Mouse (Mus musculus) forebrain, postnatal 0 days (tissue): ENCODE data around the gene Sphkap. TPM values are rescaled to one million over a fixed set of nuclear protein-coding genes. Genes with fewer than 3 reads are reported as not detected.
A peak's percentile ranks its signal among the peaks of the same experiment; 100 is the strongest.

Source experiments
- ATAC-seq: fragments of 200-750 bp; cut with Nextera tagmentation; 2 replicates; pipeline ENCODE4 v1.8.0; 2017; ENCODE audit warnings: mild to moderate bottlenecking, moderate library complexity
- DNase-seq: peaks from one replicate; pipeline ENCODE4 v3.0.0-alpha.2; 2015
- H3K27ac ChIP-seq: fragments of 300-500 bp; sonication (generic); 2 replicates; pipeline ENCODE4 v1.5.1; 2014; ENCODE audit warnings: low read depth, mild to moderate bottlenecking, antibody characterized with exemption, low read length, moderate library complexity, mixed read lengths
- H3K27me3 ChIP-seq: fragments of 300-500 bp; sonication (generic); 2 replicates; pipeline ENCODE4 v1.6.1; 2014; ENCODE audit warnings: mild to moderate bottlenecking, low read length, mixed read lengths; ENCODE audit not compliant: insufficient read depth
- H3K36me3 ChIP-seq: fragments of 300-500 bp; sonication (generic); 2 replicates; pipeline ENCODE4 v1.6.1; 2014; ENCODE audit warnings: mild to moderate bottlenecking, moderate library complexity; ENCODE audit not compliant: insufficient read depth
- H3K4me1 ChIP-seq: fragments of 300-500 bp; sonication (generic); 2 replicates; pipeline ENCODE4 v1.6.1; 2014; ENCODE audit warnings: antibody characterized with exemption; ENCODE audit not compliant: insufficient read depth
- H3K4me2 ChIP-seq: fragments of 300-500 bp; sonication (generic); 2 replicates; pipeline ENCODE4 v1.6.1; 2014; ENCODE audit warnings: low read depth, mild to moderate bottlenecking, moderate library complexity
- H3K4me3 ChIP-seq: fragments of 300-500 bp; sonication (generic); 2 replicates; pipeline ENCODE4 v1.5.1; 2014; ENCODE audit warnings: low read depth, low read length, mixed read lengths
- H3K9ac ChIP-seq: fragments of 300-500 bp; sonication (generic); 2 replicates; pipeline ENCODE4 v1.6.1; 2014; ENCODE audit warnings: mild to moderate bottlenecking
- H3K9me3 ChIP-seq: fragments of 300-500 bp; sonication (generic); 2 replicates; pipeline ENCODE4 v1.6.1; 2016; ENCODE audit warnings: low read length
- CTCF ChIP-seq: sonication (generic); IDR thresholded peaks from 2 replicates; pipeline ENCODE4 v1.5.1; 2016; ENCODE audit warnings: antibody characterized with exemption, control low read depth, low read depth
- WGBS: fragments of 180-500 bp; shearing (Covaris S2); extraction: QIAGEN DNeasy Blood & Tissue Kit; methylation state at CpG from one replicate; pipeline ENCODE4 v1.1.7; 2014; 5-methylcytosine and 5-hydroxymethylcytosine counted together
- polyA plus RNA-seq: library from polyadenylated mRNA; unstranded; fragments of >200 nt; fragmentation: Nextera tagmentation; extraction: Ambion mirVana; gene quantifications from 2 replicates; pipeline ENCODE4 v1.2.1, GENCODE M21; 2015
- total RNA-seq: library from RNA; depleted of rRNA; stranded (reverse); fragments of >200 nt; gene quantifications from 2 replicates; pipeline ENCODE4 v1.2.3, GENCODE M21; 2014; rRNA removed

Gene Sphkap
- 67.6 and 73.8 TPM in 2 replicates for total RNA-seq
- 15.4 and 25.0 TPM in 2 replicates for polyA plus RNA-seq

DNA sequence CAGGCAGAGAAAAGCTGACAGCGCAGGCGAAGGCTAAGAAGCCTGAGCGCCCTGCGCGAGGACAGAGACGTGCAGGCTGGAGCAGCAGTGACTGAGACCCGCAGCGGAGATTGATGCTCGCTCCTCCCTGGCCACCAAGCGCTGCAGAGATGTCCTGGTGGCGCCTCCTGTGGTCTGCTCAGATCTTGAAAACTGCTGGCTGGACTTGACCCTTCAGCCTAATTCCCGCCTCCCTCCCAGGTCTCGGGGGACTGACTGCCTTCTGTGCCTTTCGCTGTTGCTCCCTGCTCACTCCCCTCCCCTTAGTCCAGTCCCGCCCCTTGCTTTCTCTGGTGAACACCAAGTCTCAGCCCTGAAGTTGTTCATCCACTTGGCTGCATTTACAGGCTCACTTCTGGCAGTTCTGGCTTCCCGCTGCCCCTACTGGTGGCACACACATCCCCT lies at the start of gene Sphkap:
Sphkap (minus strand) TSS at position 180 of the 444 bp plus-strand sequence.
- Histone ChIP-seq H3K4me1 (peaks cover 3% of the 10 kb centered on the region), H3K9me3 (no peaks in the 10 kb centered on the region), H3K36me3 (no peaks in the 10 kb centered on the region), H3K27ac (no peak within 1 kb of the TSS; the same call in 1 of the 2 replicates), H3K4me2 (peak within 1 kb of the TSS; percentile 91), H3K9ac (peak within 1 kb of the TSS; percentile 56), H3K4me3 (peak within 1 kb of the TSS; percentile 56), H3K27me3 (no peaks in the 10 kb centered on the region; the same call in 1 of the 2 replicates)
- WGBS: under 1% methylated on average over 16 of the region's 16 CpGs
- TF ChIP-seq CTCF: 0 out of 2 replicates have a peak, but pooled peaks have one; percentile 1
- ATAC-seq (peak; percentile 89), DNase-seq (peak; percentile 70)

- Histone ChIP-seq H3K4me1 (no peaks in the 10 kb centered on the region), H3K9ac (no peak overlapping the region), H3K36me3 (no peaks in the 10 kb centered on the region), H3K9me3 (no peaks in the 10 kb centered on the region), H3K27me3 (no peaks in the 10 kb centered on the region), H3K4me3 (no peak overlapping the region), H3K4me2 (no peak overlapping the region), H3K27ac (no peak overlapping the region)
- 54% methylated on average over 5 of the region's 5 CpGs for WGBS
- ATAC-seq (no peak), DNase-seq (no peak)
- no peak for TF ChIP-seq CTCF
These were observed 43.3 kb upstream of the Sphkap start for GRCm38 (mm10) chr1:83451291-83451690.

DNA sequence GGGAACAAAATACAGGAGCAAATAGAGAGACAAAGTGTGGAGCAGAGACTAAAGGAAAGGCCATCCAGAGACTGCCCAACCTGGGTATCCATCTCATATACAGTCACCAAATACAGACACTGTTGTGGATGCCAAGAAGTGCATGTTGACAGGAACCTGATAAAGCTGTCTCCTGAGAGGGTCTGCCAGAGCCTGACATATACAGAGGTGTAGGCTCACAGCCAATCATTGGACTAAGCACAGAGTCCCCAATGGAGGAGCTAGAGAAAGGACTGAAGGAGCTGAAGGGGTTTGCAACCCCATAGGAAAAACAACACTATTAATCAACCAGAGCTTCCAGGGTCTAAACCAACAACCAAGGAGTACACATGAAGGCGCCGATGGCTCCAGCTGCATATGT lies 32.4 kb upstream of the Sphkap start:
- no peaks in the 10 kb centered on the region for H3K27me3 ChIP-seq
- no peak overlapping the region for H3K4me3 ChIP-seq
- H3K4me1 ChIP-seq: no peaks in the 10 kb centered on the region
- DNase-seq (no peak), ATAC-seq (no peak)
- H3K9ac ChIP-seq: no peak overlapping the region
- no peak overlapping the region for H3K4me2 ChIP-seq
- no peaks in the 10 kb centered on the region for H3K36me3 ChIP-seq
- 100% methylated on average over 2 of the region's 2 CpGs for WGBS
- H3K27ac ChIP-seq: no peak overlapping the region
- no peaks in the 10 kb centered on the region for H3K9me3 ChIP-seq
- TF ChIP-seq CTCF: no peak

DNA sequence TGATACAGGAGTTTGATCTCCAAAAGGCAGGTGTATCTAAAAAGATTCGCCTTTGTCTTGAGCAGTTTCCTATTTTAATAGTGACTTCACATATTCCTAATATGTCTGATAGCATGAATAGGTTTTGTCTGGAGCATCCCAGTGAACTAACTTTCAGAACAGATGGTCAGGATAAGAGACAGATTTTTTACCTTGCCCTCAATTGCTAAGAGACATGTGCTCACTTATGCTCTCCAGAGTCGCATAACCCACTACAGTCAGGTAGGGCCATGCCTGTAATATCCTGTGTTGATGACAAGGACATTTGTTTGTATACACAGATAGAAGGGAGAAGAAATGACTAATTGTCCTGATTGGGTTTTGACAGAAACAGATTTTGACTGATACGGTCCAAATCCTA lies 25.9 kb upstream of the Sphkap start:
- 90% methylated on average over 3 of the region's 3 CpGs for WGBS
- H3K27ac ChIP-seq: no peak overlapping the region
- no peak for DNase-seq
- ATAC-seq: no peak
- H3K4me3 ChIP-seq: no peak overlapping the region
- no peak overlapping the region for H3K4me2 ChIP-seq
- no peaks in the 10 kb centered on the region for H3K9me3 ChIP-seq
- TF ChIP-seq CTCF: no peak
- no peaks in the 10 kb centered on the region for H3K36me3 ChIP-seq
- H3K27me3 ChIP-seq: no peaks in the 10 kb centered on the region
- no peak overlapping the region for H3K9ac ChIP-seq
- H3K4me1 ChIP-seq: no peaks in the 10 kb centered on the region

DNA sequence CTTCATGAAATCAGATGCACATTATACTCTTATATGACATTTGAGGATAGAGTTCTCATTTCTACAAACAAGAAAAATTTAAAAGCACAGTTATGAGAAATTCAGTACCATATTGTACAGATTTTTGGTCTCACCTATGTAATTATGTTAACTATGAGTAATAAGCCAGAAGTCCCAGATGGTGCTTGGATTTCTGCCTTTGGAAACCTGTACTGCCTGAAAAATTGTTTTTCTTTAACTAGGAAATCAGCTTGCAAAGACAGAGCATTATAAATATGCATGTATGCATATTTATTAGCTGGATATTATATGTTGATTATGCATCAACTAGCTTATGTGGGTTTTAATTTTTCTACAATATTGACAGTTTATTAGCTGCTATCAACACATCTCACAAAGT lies 21.9 kb upstream of the Sphkap start:
- Histone ChIP-seq H3K9ac (no peak overlapping the region), H3K27me3 (no peaks in the 10 kb centered on the region), H3K36me3 (no peaks in the 10 kb centered on the region), H3K4me2 (no peak overlapping the region), H3K4me3 (no peak overlapping the region), H3K4me1 (no peaks in the 10 kb centered on the region), H3K9me3 (no peaks in the 10 kb centered on the region), H3K27ac (no peak overlapping the region)
- ATAC-seq (no peak), DNase-seq (no peak)
- no peak for TF ChIP-seq CTCF

DNA sequence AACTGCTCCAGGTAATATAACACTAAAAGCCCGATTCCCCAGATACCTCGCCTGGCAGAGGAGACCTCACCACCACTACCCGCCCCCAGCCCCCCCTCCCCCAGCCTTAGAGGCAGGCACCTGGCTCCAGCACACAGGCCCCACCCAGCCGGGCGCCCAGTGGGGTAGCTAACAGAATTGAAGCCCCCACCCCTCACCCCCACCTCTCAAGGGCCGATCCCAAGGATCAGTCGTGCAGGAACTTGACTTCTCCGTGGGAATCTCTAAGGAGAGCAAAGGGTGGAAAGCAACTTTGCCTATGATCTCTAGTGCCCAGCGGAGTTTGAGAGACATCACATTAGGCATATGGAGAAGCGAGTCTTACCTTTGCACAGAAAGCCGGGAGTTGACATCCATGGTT lies 384 bp downstream of the Sphkap start:
- Histone ChIP-seq H3K27me3 (no peaks in the 10 kb centered on the region; the same call in 1 of the 2 replicates), H3K4me3 (peak overlapping the region; percentile 56), H3K9ac (peak overlapping the region; percentile 56), H3K27ac (no peak overlapping the region; the same call in 1 of the 2 replicates), H3K36me3 (no peaks in the 10 kb centered on the region), H3K4me2 (peak overlapping the region; percentile 91), H3K4me1 (peaks cover 3% of the 10 kb centered on the region), H3K9me3 (no peaks in the 10 kb centered on the region)
- WGBS: 6% methylated on average over 11 of the region's 11 CpGs
- ATAC-seq: peak; percentile 52
- TF ChIP-seq CTCF: no peak
- no peak for DNase-seq

DNA sequence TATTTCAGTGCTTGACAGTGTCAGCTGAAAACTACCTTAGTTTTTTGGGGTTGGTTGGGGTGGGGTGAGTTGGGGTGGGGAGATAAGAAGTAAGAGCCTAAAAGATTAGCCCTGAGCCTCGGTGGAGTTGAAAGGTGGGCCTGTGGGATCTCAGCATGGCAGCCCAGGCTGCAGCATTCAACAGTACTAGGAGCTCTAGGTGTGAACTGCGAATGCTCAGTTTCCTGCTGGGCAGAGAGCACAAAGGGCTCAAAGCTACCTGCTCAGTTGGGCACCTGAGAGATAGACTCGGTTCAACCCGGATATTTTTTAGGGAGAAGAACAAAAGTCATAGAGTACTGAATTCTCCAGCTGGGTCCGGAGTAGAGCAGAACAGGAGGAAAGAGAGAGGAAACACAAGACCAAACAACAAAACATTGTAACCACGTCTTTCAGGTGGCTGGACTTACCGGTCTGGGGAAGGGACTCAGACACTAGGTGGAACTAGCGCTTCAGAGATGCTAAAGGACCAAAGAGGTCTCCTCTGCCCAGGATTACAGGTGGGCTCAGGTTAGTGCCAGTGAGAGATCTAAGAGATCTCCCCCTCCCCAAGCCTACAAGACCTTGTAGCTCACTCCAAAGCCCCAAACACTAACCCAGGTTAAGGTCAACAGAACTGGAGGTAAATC lies 984 bp downstream of the Sphkap start:
- DNase-seq (peak; percentile 17), ATAC-seq (peak; percentile 28)
- 0 out of 2 replicates have a peak, but pooled peaks have one; percentile 7 for TF ChIP-seq CTCF
- Histone ChIP-seq H3K4me3 (peak overlapping the region; percentile 56), H3K27me3 (no peaks in the 10 kb centered on the region; the same call in 1 of the 2 replicates), H3K9ac (peak overlapping the region; percentile 56), H3K4me1 (peaks cover 3% of the 10 kb centered on the region), H3K36me3 (no peaks in the 10 kb centered on the region), H3K4me2 (peak overlapping the region; percentile 91), H3K9me3 (no peaks in the 10 kb centered on the region), H3K27ac (no peak overlapping the region)
- WGBS: 16% methylated on average over 8 of the region's 8 CpGs
